Mouse (Mus musculus) lung, adult 2 months (tissue): ENCODE data around the gene Fam174a.

Source experiments
- CTCF ChIP-seq: fragments of 200-500 bp; IDR thresholded peaks from 2 replicates; pipeline ENCODE4 v1.5.1; 2011; ENCODE audit warnings: mild to moderate bottlenecking, low read length, control low read depth; ENCODE audit not compliant: insufficient read depth
- POLR2A ChIP-seq: fragments of 200-500 bp; IDR thresholded peaks from 2 replicates; pipeline ENCODE4 v1.6.1; 2011; ENCODE audit warnings: low read depth, mild to moderate bottlenecking, control low read depth, low read length, borderline replicate concordance; ENCODE audit errors: extremely low read depth

- no peak for TF ChIP-seq POLR2A
- no peak for TF ChIP-seq CTCF
These were observed 43.5 kb downstream of the Fam174a start for GRCm38 (mm10) chr1:95356904-95357303.
